Mouse (Mus musculus) megakaryocyte, adult 5-6 weeks (primary cell): ENCODE data around the gene Mgat4d. TPM values are rescaled to one million over a fixed set of nuclear protein-coding genes. Genes with fewer than 3 reads are reported as not detected.
A peak's percentile ranks its signal among the peaks of the same experiment; 100 is the strongest.
"Not testable (repeated sequence)": the region's sequence is repeated elsewhere in the genome, so short reads cannot be mapped to it uniquely, and the experiment has no call there.

Source experiments
- ATAC-seq: 2 replicates; pipeline ENCODE4 v1.8.0; 2016; ENCODE audit warnings: mild to moderate bottlenecking, inconsistent platforms; ENCODE audit not compliant: poor library complexity, severe bottlenecking
- total RNA-seq, 2 experiments: library from RNA; stranded (forward) in 1 of 2; stranded (reverse) in 1 of 2; fragments of 153-499, 151-499 nt in 1 of 2; fragments of 221-1000, 200-1000 nt in 1 of 2; gene quantifications; 2 replicates each; pipeline versions ENCODE4 v1.2.3 to v1.2.4; 2015 to 2017

Gene Mgat4d
- total RNA-seq, 2 experiments from 2014 or later: not detected

GRCm38 (mm10) chr8:83390006-83390701 lies 41.9 kb downstream of the Mgat4d start:
- no peak for ATAC-seq

- no peak for ATAC-seq
These were observed 44.2 kb downstream of the Mgat4d start for GRCm38 (mm10) chr8:83392521-83392920.

GRCm38 (mm10) chr8:83394325-83394724 lies 46.1 kb downstream of the Mgat4d start:
- ATAC-seq: no peak

GRCm38 (mm10) chr8:83396680-83397079 lies 48.4 kb downstream of the Mgat4d start:
- no peak for ATAC-seq

- no peak for ATAC-seq
These were observed 49.5 kb downstream of the Mgat4d start for GRCm38 (mm10) chr8:83397726-83398125.

- ATAC-seq: no peak
These were observed 57.3 kb downstream of the Mgat4d start for GRCm38 (mm10) chr8:83405548-83405947.

GRCm38 (mm10) chr8:83406836-83407235 lies 58.6 kb downstream of the Mgat4d start:
- no peak for ATAC-seq

- ATAC-seq: no peak
These were observed 60.2 kb downstream of the Mgat4d start for GRCm38 (mm10) chr8:83408496-83408895.

GRCm38 (mm10) chr8:83416878-83417277 lies 68.6 kb downstream of the Mgat4d start:
- ATAC-seq: no peak

GRCm38 (mm10) chr8:83417970-83418369 lies 69.7 kb downstream of the Mgat4d start:
- ATAC-seq: peak; percentile 67

- ATAC-seq: no peak
These were observed 70.7 kb downstream of the Mgat4d start for GRCm38 (mm10) chr8:83418805-83419516.

- ATAC-seq: no peak
These were observed 73.1 kb downstream of the Mgat4d start for GRCm38 (mm10) chr8:83421354-83421753.

- peak; percentile 56 for ATAC-seq
These were observed 75.0 kb downstream of the Mgat4d start for GRCm38 (mm10) chr8:83423032-83423825.

- ATAC-seq: peak; percentile 77
These were observed 76.9 kb downstream of the Mgat4d start for GRCm38 (mm10) chr8:83425202-83425601.

GRCm38 (mm10) chr8:83426104-83426759 lies 78.0 kb downstream of the Mgat4d start:
- no peak for ATAC-seq

GRCm38 (mm10) chr8:83426949-83427348 lies 78.7 kb downstream of the Mgat4d start:
- no peak for ATAC-seq

- not testable (repeated sequence) for ATAC-seq
These were observed 80.3 kb downstream of the Mgat4d start for GRCm38 (mm10) chr8:83428621-83429020.

GRCm38 (mm10) chr8:83429071-83429524 lies 80.8 kb downstream of the Mgat4d start:
- ATAC-seq: peak; percentile 53
